Mouse (Mus musculus): ENCODE results near the gene Aftph.
A peak's percentile ranks its signal among the peaks of the same experiment; 100 is the strongest.

The Aftph gene

GRCm38 (mm10) chr11:20728044-20728443 lies 13.3 kb downstream of the Aftph start:
- DNase-seq (ENCODE audit: low read depth, low spot score), result no peak

- DNase-seq (ENCODE audit: low read depth, low spot score), result no peak
These were observed 17.8 kb downstream of the Aftph start for GRCm38 (mm10) chr11:20723572-20723971.

GRCm38 (mm10) chr11:20712068-20712671 lies 29.2 kb downstream of the Aftph start:
- no peak for DNase-seq (ENCODE audit: low read depth, low spot score)

GRCm38 (mm10) chr11:20691000-20691399 lies 50.4 kb downstream of the Aftph start:
- peak; percentile 45 for DNase-seq (ENCODE audit: low read depth, low spot score)

- no peak for DNase-seq (ENCODE audit: low read depth, low spot score)
These were observed 59.7 kb downstream of the Aftph start for GRCm38 (mm10) chr11:20681679-20682078.

- no peak for DNase-seq (ENCODE audit: low read depth, low spot score)
These were observed 60.6 kb downstream of the Aftph start for GRCm38 (mm10) chr11:20680781-20681180.

GRCm38 (mm10) chr11:20679396-20679795 lies 62.0 kb downstream of the Aftph start:
- DNase-seq (ENCODE audit: low read depth, low spot score), result no peak

- no peak for DNase-seq (ENCODE audit: low read depth, low spot score)
These were observed 68.9 kb downstream of the Aftph start for GRCm38 (mm10) chr11:20672513-20672912.

GRCm38 (mm10) chr11:20671789-20672392 lies 69.5 kb downstream of the Aftph start:
- no peak for DNase-seq (ENCODE audit: low read depth, low spot score)

GRCm38 (mm10) chr11:20664878-20665277 lies 76.5 kb downstream of the Aftph start:
- DNase-seq (ENCODE audit: low read depth, low spot score), result no peak

- no peak for DNase-seq (ENCODE audit: low read depth, low spot score)
These were observed 77.7 kb downstream of the Aftph start for GRCm38 (mm10) chr11:20663580-20664198.

GRCm38 (mm10) chr11:20662811-20663210 lies 78.6 kb downstream of the Aftph start:
- DNase-seq (ENCODE audit: low read depth, low spot score), result no peak

GRCm38 (mm10) chr11:20661652-20662051 lies 79.7 kb downstream of the Aftph start:
- peak; percentile 22 for DNase-seq (ENCODE audit: low read depth, low spot score)

- no peak for DNase-seq (ENCODE audit: low read depth, low spot score)
These were observed 81.0 kb downstream of the Aftph start for GRCm38 (mm10) chr11:20660111-20661097.

- no peak for DNase-seq (ENCODE audit: low read depth, low spot score)
These were observed 82.3 kb downstream of the Aftph start for GRCm38 (mm10) chr11:20659094-20659493.

- DNase-seq (ENCODE audit: low read depth, low spot score), result no peak
These were observed 84.7 kb downstream of the Aftph start for GRCm38 (mm10) chr11:20656711-20657057.

- no peak for DNase-seq (ENCODE audit: low read depth, low spot score)
These were observed 85.3 kb downstream of the Aftph start for GRCm38 (mm10) chr11:20655795-20656710.

- no peak for DNase-seq (ENCODE audit: low read depth, low spot score)
These were observed 90.2 kb downstream of the Aftph start for GRCm38 (mm10) chr11:20651166-20651565.

- no peak for DNase-seq (ENCODE audit: low read depth, low spot score)
These were observed 91.3 kb downstream of the Aftph start for GRCm38 (mm10) chr11:20650006-20650639.

- DNase-seq (ENCODE audit: low read depth, low spot score), result no peak
These were observed 91.9 kb downstream of the Aftph start for GRCm38 (mm10) chr11:20649477-20649876.
